Mouse (Mus musculus): ENCODE measurements around the gene Gna15. TPM values are rescaled to one million over a fixed set of nuclear protein-coding genes. Genes with fewer than 3 reads are reported as not detected.

Gna15 gene
- polyA plus RNA-seq, 1 experiment from 2014 or later = 4.6 TPM

GRCm38 (mm10) chr10:81542727-81543460 lies 18.9 kb upstream of the Gna15 start:
- DNase-seq (ENCODE audit: low spot score) = no peak
- H3K27ac ChIP-seq (ENCODE audit: low read length) = peak overlapping the region; percentile 64; the same call in 1 of the 2 replicates
- no peak for ATAC-seq
- no peak for TF ChIP-seq EP300 (IDR thresholded peaks at IDR 0.05)
- no peak for TF ChIP-seq CTCF (IDR thresholded peaks at IDR 0.05)
- 71% methylated on average over 7 of the region's 7 CpGs for WGBS
- H3K4me2 ChIP-seq (replicated peaks; ENCODE audit: low read depth, low read length) = no peak overlapping the region
- H3K36me3 ChIP-seq (ENCODE audit: insufficient read depth, low read length) = no peaks in the 10 kb centered on the region
- 0 out of 2 replicates have a peak overlapping the region, but pooled peaks have one; percentile 40 for H3K9ac ChIP-seq (replicated peaks; ENCODE audit: low read depth)
- peaks cover 23% of the 10 kb centered on the region; the same call in 1 of the 2 replicates for H3K4me1 ChIP-seq (ENCODE audit: insufficient read depth, low read depth, low read length)
- no peak overlapping the region for H3K4me3 ChIP-seq (ENCODE audit: low read depth, low read length)
- no peaks in the 10 kb centered on the region for H3K9me3 ChIP-seq (ENCODE audit: low read length)
- H3K27me3 ChIP-seq (replicated peaks; ENCODE audit: insufficient read depth, low read length) = no peaks in the 10 kb centered on the region

- no peaks in the 10 kb centered on the region for H3K36me3 ChIP-seq (ENCODE audit: insufficient read depth, low read length)
- H3K27me3 ChIP-seq (replicated peaks; ENCODE audit: insufficient read depth, low read length) = no peaks in the 10 kb centered on the region
- H3K9me3 ChIP-seq (ENCODE audit: low read length) = no peaks in the 10 kb centered on the region
- no peak; the same call in 1 of the 2 replicates for TF ChIP-seq EP300 (IDR thresholded peaks at IDR 0.05)
- no peak for TF ChIP-seq CTCF (IDR thresholded peaks at IDR 0.05)
- peaks cover 23% of the 10 kb centered on the region; the same call in 1 of the 2 replicates for H3K4me1 ChIP-seq (ENCODE audit: insufficient read depth, low read depth, low read length)
- H3K27ac ChIP-seq (ENCODE audit: low read length) = peak overlapping the region; percentile 64
- H3K4me3 ChIP-seq (ENCODE audit: low read depth, low read length) = no peak overlapping the region
- WGBS = 41% methylated on average over 10 of the region's 10 CpGs
- ATAC-seq (no peak), DNase-seq (ENCODE audit: low spot score) (peak; percentile 49)
- H3K4me2 ChIP-seq (replicated peaks; ENCODE audit: low read depth, low read length) = peak overlapping the region; percentile 30
- H3K9ac ChIP-seq (replicated peaks; ENCODE audit: low read depth) = peak overlapping the region; percentile 40; the same call in 1 of the 2 replicates
These were observed 17.8 kb upstream of the Gna15 start for GRCm38 (mm10) chr10:81541803-81542202.

GRCm38 (mm10) chr10:81541363-81541762 lies 17.3 kb upstream of the Gna15 start:
- H3K9ac ChIP-seq (replicated peaks; ENCODE audit: low read depth) = 0 out of 2 replicates have a peak overlapping the region, but pooled peaks have one; percentile 40

GRCm38 (mm10) chr10:81538321-81539048 lies 14.5 kb upstream of the Gna15 start:
- TF ChIP-seq CTCF (IDR thresholded peaks at IDR 0.05) (no peak), EP300 (IDR thresholded peaks at IDR 0.05) (no peak)
- Histone ChIP-seq H3K36me3 (ENCODE audit: insufficient read depth, low read length) (no peaks in the 10 kb centered on the region), H3K27ac (ENCODE audit: low read length) (no peak overlapping the region), H3K4me3 (ENCODE audit: low read depth, low read length) (no peak overlapping the region), H3K4me2 (replicated peaks; ENCODE audit: low read depth, low read length) (no peak overlapping the region), H3K9me3 (ENCODE audit: low read length) (no peaks in the 10 kb centered on the region), H3K4me1 (ENCODE audit: insufficient read depth, low read depth, low read length) (peaks cover 14% of the 10 kb centered on the region; the same call in 1 of the 2 replicates), H3K9ac (replicated peaks; ENCODE audit: low read depth) (no peak overlapping the region), H3K27me3 (replicated peaks; ENCODE audit: insufficient read depth, low read length) (no peaks in the 10 kb centered on the region)
- 79% methylated on average over 3 of the region's 3 CpGs for WGBS
- no peak for DNase-seq (ENCODE audit: low spot score)
- no peak for ATAC-seq

More at GRCm38 (mm10) chr10:81541363-81541762, 17.3 kb upstream of the Gna15 start:
- TF ChIP-seq CTCF (IDR thresholded peaks at IDR 0.05) = no peak
- no peak for TF ChIP-seq EP300 (IDR thresholded peaks at IDR 0.05)
- no peak overlapping the region for H3K4me3 ChIP-seq (ENCODE audit: low read depth, low read length)
- no peaks in the 10 kb centered on the region for H3K9me3 ChIP-seq (ENCODE audit: low read length)
- peak overlapping the region; percentile 30 for H3K4me2 ChIP-seq (replicated peaks; ENCODE audit: low read depth, low read length)
- no peak for ATAC-seq
- no peaks in the 10 kb centered on the region for H3K36me3 ChIP-seq (ENCODE audit: insufficient read depth, low read length)
- DNase-seq (ENCODE audit: low spot score) = no peak
- H3K4me1 ChIP-seq (ENCODE audit: insufficient read depth, low read depth, low read length) = peaks cover 23% of the 10 kb centered on the region; the same call in 1 of the 2 replicates
- H3K27ac ChIP-seq (ENCODE audit: low read length) = peak overlapping the region; percentile 64
- WGBS = 72% methylated on average over 5 of the region's 5 CpGs
- H3K27me3 ChIP-seq (replicated peaks; ENCODE audit: insufficient read depth, low read length) = no peaks in the 10 kb centered on the region

GRCm38 (mm10) chr10:81537429-81537828 lies 13.4 kb upstream of the Gna15 start:
- no peaks in the 10 kb centered on the region for H3K27me3 ChIP-seq (replicated peaks; ENCODE audit: insufficient read depth, low read length)
- 86% methylated on average over 2 of the region's 2 CpGs for WGBS
- DNase-seq (ENCODE audit: low spot score) (no peak), ATAC-seq (no peak)
- H3K27ac ChIP-seq (ENCODE audit: low read length) = no peak overlapping the region
- H3K36me3 ChIP-seq (ENCODE audit: insufficient read depth, low read length) = no peaks in the 10 kb centered on the region
- no peak overlapping the region for H3K4me2 ChIP-seq (replicated peaks; ENCODE audit: low read depth, low read length)
- no peaks in the 10 kb centered on the region for H3K9me3 ChIP-seq (ENCODE audit: low read length)
- H3K4me3 ChIP-seq (ENCODE audit: low read depth, low read length) = no peak overlapping the region
- peaks cover 3% of the 10 kb centered on the region; the same call in 1 of the 2 replicates for H3K4me1 ChIP-seq (ENCODE audit: insufficient read depth, low read depth, low read length)
- TF ChIP-seq EP300 (IDR thresholded peaks at IDR 0.05) (no peak), CTCF (IDR thresholded peaks at IDR 0.05) (no peak)
- H3K9ac ChIP-seq (replicated peaks; ENCODE audit: low read depth) = no peak overlapping the region

GRCm38 (mm10) chr10:81536734-81537133 lies 12.7 kb upstream of the Gna15 start:
- no peak overlapping the region for H3K27ac ChIP-seq (ENCODE audit: low read length)
- no peaks in the 10 kb centered on the region for H3K4me1 ChIP-seq (ENCODE audit: insufficient read depth, low read depth, low read length)
- no peaks in the 10 kb centered on the region for H3K9me3 ChIP-seq (ENCODE audit: low read length)
- TF ChIP-seq CTCF (IDR thresholded peaks at IDR 0.05) = peak; percentile 69
- TF ChIP-seq EP300 (IDR thresholded peaks at IDR 0.05) = no peak
- H3K27me3 ChIP-seq (replicated peaks; ENCODE audit: insufficient read depth, low read length) = no peaks in the 10 kb centered on the region
- H3K36me3 ChIP-seq (ENCODE audit: insufficient read depth, low read length) = no peaks in the 10 kb centered on the region
- no peak overlapping the region for H3K4me3 ChIP-seq (ENCODE audit: low read depth, low read length)
- H3K4me2 ChIP-seq (replicated peaks; ENCODE audit: low read depth, low read length) = no peak overlapping the region
- 75% methylated on average over 6 of the region's 6 CpGs for WGBS
- no peak overlapping the region for H3K9ac ChIP-seq (replicated peaks; ENCODE audit: low read depth)
- DNase-seq (ENCODE audit: low spot score) (peak; percentile 38), ATAC-seq (no peak)
